Mouse (Mus musculus) gonadal fat pad, adult 2 months (tissue): ENCODE measurements around the gene Wfdc18. TPM values are rescaled to one million over a fixed set of nuclear protein-coding genes. Genes with fewer than 3 reads are reported as not detected.

Source experiments
- DNase-seq: peaks from one replicate; pipeline ENCODE4 v3.0.0-alpha.2; 2012; ENCODE audit warnings: low read depth
- polyA plus RNA-seq: library from polyadenylated mRNA; depleted of rRNA; stranded (reverse); fragments of >200 nt; gene quantifications from 2 replicates; pipeline ENCODE4 v1.2.3, GENCODE M21; 2012; rRNA removed

The Wfdc18 gene
- polyA plus RNA-seq, 1 experiment, result 0.28 TPM

DNA sequence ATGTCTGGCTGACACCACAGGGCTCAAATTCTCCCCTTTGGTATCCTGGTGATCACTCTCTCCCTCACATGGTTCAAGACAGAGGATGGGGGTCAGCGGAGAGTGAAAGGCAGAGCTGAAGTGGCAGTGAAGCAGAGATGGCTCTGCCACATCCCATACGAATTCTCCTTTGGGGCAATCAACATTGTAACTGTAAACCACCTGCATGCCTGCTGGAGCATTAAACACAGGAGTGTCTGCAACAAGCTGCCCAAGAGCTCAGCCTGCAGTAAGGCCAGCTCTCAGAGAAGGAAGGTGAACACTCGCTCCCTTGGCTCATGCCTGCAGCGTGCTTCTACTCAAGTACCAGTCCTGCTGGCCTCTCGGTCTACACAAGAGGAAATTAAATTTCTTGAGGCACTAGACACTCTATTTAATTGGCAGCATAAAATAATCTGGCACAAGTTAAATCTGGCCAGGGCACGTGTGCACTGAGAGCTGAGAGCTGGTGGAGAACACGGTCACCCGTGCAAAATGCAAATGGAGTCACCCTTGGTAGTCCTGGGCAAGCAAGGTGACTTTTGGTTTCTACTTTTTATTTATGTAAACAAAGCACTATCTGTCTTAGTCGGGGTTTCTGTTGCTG is 34.0 kb downstream of the Wfdc18 start:
- DNase-seq, result no peak

DNA sequence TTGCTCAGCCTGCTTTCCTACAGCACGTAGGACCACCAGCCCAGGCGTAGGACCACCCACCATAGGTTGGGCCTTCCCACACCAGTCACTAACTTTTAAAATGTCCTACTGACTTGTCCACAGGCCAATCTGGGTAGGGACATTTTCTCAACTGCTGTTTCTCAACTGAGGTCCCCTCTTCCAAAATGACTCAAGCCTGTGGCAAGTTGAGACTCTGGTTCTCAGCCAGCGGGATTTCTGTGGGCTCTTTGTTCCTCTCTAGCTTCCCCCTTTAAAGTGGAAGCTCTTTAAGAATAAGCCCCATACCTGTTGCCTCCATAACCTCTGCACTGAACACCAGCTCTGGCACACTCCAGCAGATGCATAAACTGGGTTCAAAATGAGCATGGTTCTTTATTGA is 34.7 kb downstream of the Wfdc18 start:
- no peak for DNase-seq

DNA sequence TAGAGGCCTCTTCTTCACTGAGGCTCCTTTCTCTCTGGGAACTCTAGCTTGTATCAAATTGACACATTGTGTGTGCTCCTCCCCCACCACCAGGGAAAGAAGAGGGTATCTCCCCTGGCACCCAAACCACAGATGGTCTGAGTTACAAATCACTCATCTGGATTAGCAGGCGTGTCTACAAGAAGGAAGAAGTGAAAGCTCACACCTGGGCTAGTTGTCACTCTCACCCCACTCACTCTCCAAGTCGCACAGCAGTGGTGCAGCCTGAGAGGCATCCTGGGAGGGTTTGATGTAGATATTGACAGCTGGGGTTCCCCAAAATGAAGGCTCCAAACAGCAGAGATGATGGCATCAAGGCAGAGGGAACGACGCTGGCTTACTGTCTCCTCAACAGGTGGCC is 37.3 kb downstream of the Wfdc18 start:
- no peak for DNase-seq

DNA sequence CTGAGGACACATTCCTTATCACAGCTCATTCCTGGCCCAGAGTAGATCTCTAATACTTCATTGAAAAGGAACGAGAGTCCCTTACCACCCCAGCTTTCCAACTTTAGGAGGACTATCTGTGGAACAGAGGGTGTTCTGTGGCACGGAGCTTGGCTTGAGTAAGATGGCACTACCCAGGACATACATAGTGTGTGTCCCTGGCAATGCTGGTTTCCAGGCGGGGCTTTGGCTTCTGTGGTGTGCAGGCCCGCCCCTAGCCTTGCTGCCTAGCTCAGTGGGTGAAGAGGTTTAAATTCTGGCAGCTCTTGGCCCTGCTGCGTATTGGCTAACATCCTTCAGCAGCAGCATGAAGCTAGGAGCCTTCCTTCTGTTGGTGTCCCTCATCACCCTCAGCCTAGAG is 37.9 kb downstream of the Wfdc18 start, which contains the start of gene Wfdc21:
Gene Wfdc21, plus strand, starts transcription at position 260 of the 400 bp plus-strand sequence.
- DNase-seq, result no peak

DNA sequence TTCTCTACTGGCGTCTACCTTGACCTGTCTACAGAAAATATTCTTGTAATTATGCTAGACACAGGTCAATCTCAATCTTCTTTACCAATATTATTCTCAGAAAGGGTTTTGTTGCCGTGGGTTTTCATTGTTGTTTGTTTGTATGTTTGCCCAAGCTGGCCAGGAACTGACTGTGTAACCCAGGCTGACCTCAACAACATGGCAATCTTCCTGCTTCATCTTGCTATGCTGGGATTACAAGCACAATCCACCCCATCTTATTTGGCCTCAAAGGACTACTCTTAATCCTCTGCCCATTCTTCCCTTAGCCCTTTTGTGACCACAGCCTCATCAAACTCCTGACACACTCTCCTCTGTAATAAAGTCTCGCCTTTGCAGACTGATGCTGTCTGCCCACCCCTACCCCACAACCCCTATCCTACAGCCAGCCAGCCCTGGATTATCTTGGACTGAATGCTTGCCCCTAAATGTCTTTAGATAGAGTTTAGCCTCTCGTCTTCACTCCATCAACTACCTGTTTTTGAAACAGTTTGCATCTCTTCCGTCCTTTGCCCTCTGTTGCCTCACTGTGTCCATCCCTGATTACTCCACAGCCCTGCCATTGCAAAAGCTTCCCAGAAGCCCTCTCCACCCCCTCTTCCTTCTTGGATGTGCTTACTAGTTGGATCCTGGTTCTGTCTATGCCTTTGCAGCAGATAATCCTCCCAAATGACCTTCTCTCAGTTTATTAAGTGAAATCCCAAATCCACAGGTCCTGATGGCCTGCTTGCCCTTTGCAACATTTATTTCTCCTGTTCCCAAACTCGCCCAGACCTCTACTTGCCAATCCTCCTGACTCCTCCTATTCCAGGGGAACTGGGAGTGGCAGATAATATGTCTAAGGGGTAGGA is 38.8 kb downstream of the Wfdc18 start:
- no peak for DNase-seq

DNA sequence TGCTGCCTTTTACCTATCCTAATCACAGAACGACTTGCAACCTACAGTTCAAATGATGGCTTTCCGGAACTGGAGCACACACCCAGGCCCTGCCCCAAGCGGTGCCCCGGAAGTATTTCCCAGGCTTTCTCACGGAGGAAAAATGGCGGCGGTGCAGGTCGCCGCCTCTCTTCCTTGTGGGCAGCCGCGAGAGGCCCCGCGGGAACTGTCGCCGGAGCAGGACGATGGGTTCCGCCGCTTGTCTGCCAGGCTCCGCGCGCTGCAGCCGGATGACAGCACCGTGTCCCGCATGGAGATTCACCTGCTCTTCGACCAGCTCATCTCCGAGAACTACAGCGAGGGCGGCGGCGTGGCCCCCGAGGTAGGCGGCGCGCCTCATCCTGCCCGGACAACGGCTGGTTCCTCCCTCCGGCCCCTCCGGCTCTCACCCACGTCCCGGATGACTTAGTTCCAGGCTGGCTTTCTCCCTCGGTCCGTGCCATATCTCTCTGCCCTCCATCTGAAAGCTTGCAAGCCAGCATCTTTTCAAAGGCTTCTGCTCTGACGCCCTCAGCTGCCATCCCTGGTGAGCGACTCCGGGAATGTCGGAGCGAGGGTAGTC is 44.9 kb downstream of the Wfdc18 start, which contains the start of gene Heatr6:
Gene Heatr6, plus strand, starts transcription at position 116 of the 601 bp plus-strand sequence.
- no peak for DNase-seq

DNA sequence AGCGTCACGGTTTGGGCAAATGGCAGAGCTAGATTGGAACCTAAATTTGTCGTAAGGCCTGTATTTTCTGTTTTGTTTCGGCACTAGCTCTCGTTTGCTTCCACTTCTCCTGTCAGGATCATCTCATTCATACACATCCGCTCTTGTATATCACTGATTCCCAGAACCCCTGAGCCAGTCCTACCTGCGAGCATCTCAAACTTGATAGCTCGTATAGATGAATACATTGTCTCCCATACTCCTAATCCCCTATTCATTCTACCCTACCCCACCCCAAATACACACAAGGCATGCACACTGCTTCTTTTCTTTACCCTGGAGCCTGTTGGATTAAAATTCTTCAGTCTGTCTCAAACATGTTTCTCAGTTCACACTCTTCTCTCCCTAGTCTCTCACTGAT is 45.4 kb downstream of the Wfdc18 start:
- DNase-seq, result no peak

Other genes starting within 250 kb of the Wfdc18 start
- gene Mmp28, start 245.9 kb upstream of the Wfdc18 start, polyA plus RNA-seq, result 24.4 and 30.7 TPM in 2 replicates
- gene Taf15, start 235.9 kb upstream of the Wfdc18 start, polyA plus RNA-seq, result 9.0 and 13.5 TPM in 2 replicates
- gene Heatr9, start 186.8 kb upstream of the Wfdc18 start, polyA plus RNA-seq, result not detected in 2 replicates
- gene Ccl5, start 178.5 kb upstream of the Wfdc18 start, polyA plus RNA-seq, result 19.1 and 24.7 TPM in 2 replicates
- 8.2 and 12.1 TPM in 2 replicates for gene Ccl9, start 130.4 kb upstream of the Wfdc18 start, polyA plus RNA-seq
- gene Ccl6, start 115.9 kb upstream of the Wfdc18 start, polyA plus RNA-seq, result 22.6 and 37.3 TPM in 2 replicates
- gene Rpl9-ps1, start 63.4 kb upstream of the Wfdc18 start, polyA plus RNA-seq, result not detected in 2 replicates
- 1.2 and 1.8 TPM in 2 replicates for gene Ccl3, start 59.7 kb upstream of the Wfdc18 start, polyA plus RNA-seq
- gene Ccl4, start 46.4 kb upstream of the Wfdc18 start, polyA plus RNA-seq, result 0.66 and 1.2 TPM in 2 replicates
- 9.9 and 15.9 TPM in 2 replicates for gene Wfdc17, start 5.0 kb upstream of the Wfdc18 start, polyA plus RNA-seq
- gene Wfdc21, start 37.9 kb downstream of the Wfdc18 start, polyA plus RNA-seq, result 82.2 and 198 TPM in 2 replicates
- gene Heatr6, start 44.7 kb downstream of the Wfdc18 start, polyA plus RNA-seq, result 15.9 and 16.0 TPM in 2 replicates
- gene Hnf1b, start 141.0 kb downstream of the Wfdc18 start, polyA plus RNA-seq, result 26.8 and 42.5 TPM in 2 replicates
- gene Ddx52, start 233.0 kb downstream of the Wfdc18 start, polyA plus RNA-seq, result 6.2 and 7.5 TPM in 2 replicates